Comparison of ENCODE assay signal across 19 mouse cellular contexts in the genomic region with DNA sequence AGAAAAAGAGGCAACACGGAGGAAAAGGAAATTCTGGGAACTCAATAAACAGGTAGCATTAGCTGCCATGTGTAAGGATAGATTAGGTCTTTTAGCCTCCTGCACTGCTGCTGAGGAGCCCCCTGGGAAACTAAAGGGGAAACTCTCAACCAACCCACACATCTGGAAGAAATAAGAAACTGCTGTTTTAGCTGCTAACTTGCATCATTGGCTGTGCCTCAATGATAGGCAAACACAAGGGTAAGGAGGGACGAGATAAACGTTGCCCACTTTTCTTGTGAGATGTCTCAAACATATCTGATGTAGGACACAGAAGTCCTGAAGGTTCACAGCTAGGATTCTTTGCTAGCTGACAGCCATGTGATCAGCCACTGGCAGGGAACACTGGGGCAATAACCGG.
DNase-seq lines count a peak whose midpoint lies in the region; ATAC-seq lines count a peak whose summit lies in the region.
"Had no signal": no experiment of that assay in that cellular context is flagged by ENCODE, and none has a peak within 500 bp of the region (broad histone marks: within the 10 kb centered on the region; RNA-seq: fewer than 3 reads in every experiment).

No protein-coding gene starts in this region.

- peak; percentile 17 for DNase-seq in embryo, embryonic 11 days
- no peak for DNase-seq in embryo, embryonic 10 days (ENCODE audit: low spot score)
- peak; percentile 4 for DNase-seq in c-Kit-positive CD71-positive TER-119-positive erythroid progenitor cells, embryonic 14.5 days (ENCODE audit: low spot score)
- DNase-seq in liver, embryonic 13.5 days: no peak
- no peak for DNase-seq in thymus, postnatal 36 days
- DNase-seq in layer of hippocampus, postnatal 25 days (ENCODE audit: extremely low spot score in 1 of 2, low spot score in 1 of 2): no peak
- DNase-seq: adrenal gland, postnatal 14 days; cerebellum, adult 8-10 months; cerebellum, postnatal 25 days; gastrocnemius, adult 2 months; gastrocnemius, postnatal 25 days had no signal

- no peaks in the 10 kb centered on the region for H3K4me1 ChIP-seq in liver, embryonic 13.5 days (replicated peaks)
- H3K4me1 ChIP-seq: forebrain, embryonic 10.5 days; heart, embryonic 12.5 days; hindbrain, embryonic 10.5 days; hindbrain, embryonic 15.5 days had no signal

- H3K36me3 ChIP-seq in liver, embryonic 13.5 days: no peaks in the 10 kb centered on the region
- H3K36me3 ChIP-seq: forebrain, embryonic 10.5 days; heart, embryonic 12.5 days; hindbrain, embryonic 10.5 days; hindbrain, embryonic 15.5 days had no signal

- H3K9ac ChIP-seq in liver, embryonic 13.5 days: no peak overlapping the region
- H3K9ac ChIP-seq: heart, embryonic 12.5 days; hindbrain, embryonic 15.5 days had no signal

- WGBS in liver, embryonic 13.5 days (ENCODE audit: insufficient replicate concordance): 45% methylated on average over 4 of the region's 4 CpGs

- ATAC-seq in liver, embryonic 13.5 days (ENCODE audit: low read depth): peak; percentile 63
- peak; percentile 68 for ATAC-seq in megakaryocyte progenitor cell, adult 5-6 weeks (replicated peaks; ENCODE audit: poor library complexity)
- no peak for ATAC-seq in erythroid progenitor cell, adult 5-6 weeks (replicated peaks; ENCODE audit: low FRiP score, poor library complexity, severe bottlenecking)
- ATAC-seq: forebrain, embryonic 14.5 days; inflammation-experienced regulatory T-cells, adult 6 months had no signal

- H3K4me3 ChIP-seq in liver, embryonic 13.5 days (replicated peaks): no peak overlapping the region
- H3K4me3 ChIP-seq: forebrain, embryonic 10.5 days; gastrocnemius, adult 2 months; heart, embryonic 12.5 days; hindbrain, embryonic 10.5 days; hindbrain, embryonic 15.5 days had no signal

- H3K27me3 ChIP-seq in liver, embryonic 13.5 days: no peaks in the 10 kb centered on the region
- H3K27me3 ChIP-seq: heart, embryonic 12.5 days; hindbrain, embryonic 15.5 days had no signal

- H3K27ac ChIP-seq in liver, embryonic 13.5 days: no peak overlapping the region
- H3K27ac ChIP-seq: forebrain, embryonic 10.5 days; gastrocnemius, adult 2 months; hindbrain, embryonic 10.5 days; hindbrain, embryonic 15.5 days had no signal

- H3K9me3 ChIP-seq in liver, embryonic 13.5 days (replicated peaks): no peaks in the 10 kb centered on the region
- H3K9me3 ChIP-seq: forebrain, embryonic 10.5 days; heart, embryonic 12.5 days; hindbrain, embryonic 10.5 days; hindbrain, embryonic 15.5 days had no signal

- no peak overlapping the region for H3K4me2 ChIP-seq in liver, embryonic 13.5 days
- H3K4me2 ChIP-seq: heart, embryonic 12.5 days; hindbrain, embryonic 15.5 days had no signal

Comparison
In these comparisons a context has a peak if more than half of its experiments do, and no peak if none do; other contexts are left out.
1. DNase-seq: peak in embryo, embryonic 11 days (single experiment) and c-Kit-positive CD71-positive TER-119-positive erythroid progenitor cells, embryonic 14.5 days (single experiment); none in embryo, embryonic 10 days (single experiment), liver, embryonic 13.5 days (single experiment), thymus, postnatal 36 days (0 of 2) and layer of hippocampus, postnatal 25 days (0 of 2).